Mouse (Mus musculus): Measurements from ENCODE around the gene Htra2. TPM values are rescaled to one million over a fixed set of nuclear protein-coding genes. Genes with fewer than 3 reads are reported as not detected.

Htra2 gene
- 10 to 100 TPM; 51.8 to 58.4 TPM for total RNA-seq (2021)
- long read RNA-seq, experiment 1, transcript Htra2-201 (8 exons, 1,725 nt), result major isoform, 80 of 113 reads
- long read RNA-seq, experiment 1, partial matches to known transcripts, result 5 of 113 reads
- long read RNA-seq, experiment 1, other reads (novel, unspliced or antisense), result 23 of 113 reads
- long read RNA-seq, experiment 2, transcript Htra2-201 (8 exons, 1,725 nt), result major isoform, 28 of 50 reads
- long read RNA-seq, experiment 2, partial matches to known transcripts, result 6 of 50 reads
- long read RNA-seq, experiment 2, other reads (novel, unspliced or antisense), result 15 of 50 reads

DNA sequence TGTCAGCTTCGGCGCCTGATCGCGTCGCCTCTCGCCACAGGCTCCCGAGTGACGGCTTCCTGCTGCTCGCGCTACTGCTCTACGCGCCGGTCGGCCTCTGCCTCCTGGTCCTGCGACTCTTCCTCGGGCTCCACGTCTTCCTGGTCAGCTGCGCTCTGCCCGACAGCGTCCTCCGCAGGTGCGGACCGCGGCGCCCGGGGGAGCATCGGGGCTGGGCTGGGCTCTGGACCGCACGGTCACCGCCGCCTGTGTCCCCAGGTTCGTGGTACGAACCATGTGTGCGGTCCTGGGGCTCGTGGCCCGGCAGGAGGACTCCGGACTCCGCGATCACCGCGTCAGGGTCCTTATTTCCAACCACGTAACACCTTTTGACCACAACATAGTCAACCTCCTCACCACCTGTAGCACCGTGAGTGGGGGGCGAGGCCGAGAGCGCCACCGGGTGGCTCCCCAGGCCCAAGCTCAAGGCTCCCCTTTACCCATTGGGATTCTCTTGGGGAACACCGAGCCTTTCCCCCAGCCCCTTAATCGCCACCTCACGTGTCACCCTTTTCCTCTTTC, at the start of gene Htra2:
Gene Htra2, minus strand, starts transcription at position 403 of the 561 bp plus-strand sequence.
- peak; percentile 43 to 55 for DNase-seq

DNA sequence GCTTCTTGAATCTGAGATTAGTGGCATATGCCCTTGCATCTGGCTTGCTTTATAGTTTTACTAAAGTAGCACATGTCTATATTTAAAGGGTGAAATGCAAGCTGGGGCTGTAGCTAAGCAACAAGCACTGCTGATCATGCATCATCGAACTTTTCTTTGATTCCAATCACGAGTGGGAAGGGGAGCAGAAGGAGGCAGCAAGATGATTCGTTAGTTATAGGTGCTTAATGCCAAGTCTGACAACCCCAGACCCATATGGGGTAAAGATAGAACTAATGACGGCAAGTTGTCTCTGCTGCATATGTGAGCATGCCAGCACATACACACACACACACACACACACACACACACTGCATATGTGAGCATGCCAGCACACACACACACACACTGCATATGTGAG, 49.1 kb upstream of the Htra2 start:
- DNase-seq, result no peak

DNA sequence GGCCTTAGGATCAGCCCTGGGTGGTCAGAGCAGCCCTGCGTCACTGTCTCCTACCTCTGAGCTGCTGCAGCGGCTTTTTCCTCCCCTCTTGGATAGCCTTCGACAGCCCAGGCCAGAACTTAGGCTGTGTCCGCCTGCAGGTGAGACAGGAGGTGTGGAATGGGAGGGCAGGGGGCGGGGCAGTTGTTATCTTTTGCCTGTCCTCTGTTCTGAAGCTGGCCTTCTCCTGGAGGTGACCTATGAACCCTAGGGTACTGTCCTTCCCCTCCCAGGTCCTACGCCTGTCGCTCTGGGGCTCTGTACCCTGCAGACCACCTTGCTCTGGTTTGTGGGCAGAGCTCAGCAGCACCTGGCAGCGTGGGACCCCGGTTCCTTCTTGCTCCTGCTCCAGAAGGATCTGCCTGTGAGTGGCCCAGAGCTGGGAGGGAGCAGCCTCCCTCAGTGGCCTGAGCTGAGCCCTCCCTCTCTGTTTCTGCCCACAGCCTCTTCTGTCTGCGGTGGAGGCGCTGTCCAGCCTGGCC, 48.1 kb upstream of the Htra2 start:
- no peak for DNase-seq

DNA sequence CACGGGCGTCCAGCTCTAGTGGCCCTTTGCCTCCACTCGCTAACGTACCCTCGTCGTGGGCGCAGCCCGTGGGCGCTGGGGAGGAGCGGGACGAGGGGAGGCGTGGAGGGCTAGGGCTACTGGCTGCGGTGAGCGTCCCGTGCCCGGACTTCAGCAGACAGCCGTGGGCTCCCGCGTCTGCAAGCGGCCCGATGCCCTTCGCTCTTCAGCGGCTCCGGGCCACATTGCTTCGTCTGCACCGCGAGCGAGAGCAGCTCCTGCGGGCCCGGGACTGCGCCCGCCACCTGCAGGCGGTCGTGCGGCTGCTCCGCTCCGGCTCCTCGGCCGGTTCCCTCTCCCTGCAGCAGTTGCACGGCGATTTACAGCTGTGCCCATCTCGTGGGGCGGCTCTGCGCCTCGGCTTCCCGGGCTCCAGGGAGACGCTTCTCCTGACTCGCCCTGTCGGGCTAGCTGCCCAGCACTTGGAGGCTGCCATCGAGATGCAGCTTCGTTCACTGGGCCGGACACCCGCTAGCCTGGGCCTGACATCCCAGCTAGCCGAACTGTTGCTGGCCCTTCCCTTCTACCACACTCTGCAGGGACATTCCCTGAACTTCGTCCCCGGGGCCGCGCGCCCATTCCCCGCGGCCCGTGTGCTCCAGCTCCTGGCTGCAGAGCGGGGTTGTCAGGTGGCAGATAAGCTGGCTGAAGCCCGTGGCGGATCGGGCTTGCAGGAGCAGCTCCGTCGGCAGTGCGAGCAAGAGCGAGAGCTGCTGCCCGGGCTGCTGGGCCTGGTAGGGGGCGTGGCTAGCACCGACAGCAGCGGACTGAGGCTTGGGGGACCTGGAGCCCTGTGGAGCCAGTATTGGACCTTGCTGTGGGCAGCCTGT, 46.8 kb upstream of the Htra2 start:
- peak; percentile 80 to 88 for DNase-seq

DNA sequence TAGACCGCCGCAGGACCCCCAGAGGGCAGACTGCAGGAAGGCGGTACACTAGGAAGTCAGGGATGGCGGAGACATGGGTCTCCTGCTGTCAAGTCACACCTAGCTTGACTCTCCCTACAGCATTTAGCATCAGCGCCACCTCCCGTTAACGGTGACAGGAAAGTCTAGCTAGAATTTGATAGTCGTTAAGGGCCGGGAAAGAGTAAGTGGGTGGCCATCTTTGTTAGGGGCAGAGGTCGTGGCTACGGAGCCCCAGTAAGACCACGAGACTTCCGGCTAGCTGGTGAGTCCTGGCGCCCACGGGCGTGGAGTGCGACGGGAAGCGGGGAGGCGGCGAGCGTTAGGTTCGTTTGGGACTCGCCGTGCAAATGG, 46.2 kb upstream of the Htra2 start, which contains the start of the genes Ccdc142 and Gm42688:
Gene Ccdc142, plus strand, starts transcription at position 286 of the 372 bp plus-strand sequence.
Gene Gm42688, plus strand, starts transcription at position 302 of the 372 bp plus-strand sequence.
- peak; percentile 92 for DNase-seq

DNA sequence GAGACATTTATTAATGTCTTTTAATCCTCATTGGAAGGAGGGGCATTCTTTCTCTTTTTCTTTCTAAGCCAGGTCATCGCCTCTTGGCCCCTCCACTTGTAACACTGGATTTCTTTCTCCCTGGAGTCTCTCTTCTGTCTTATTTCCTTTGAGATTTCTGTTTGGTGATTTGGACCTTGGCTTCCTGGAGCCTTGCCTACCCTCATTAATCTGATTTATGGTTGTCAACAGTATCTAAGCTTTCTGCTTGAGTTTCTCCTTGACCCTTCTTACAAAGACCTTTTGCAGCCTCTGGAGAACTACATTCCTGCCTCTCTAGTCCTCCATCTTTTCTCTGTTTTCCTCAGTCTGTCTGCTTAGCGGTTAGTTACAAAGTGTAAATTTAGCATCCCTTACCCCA, 43.3 kb upstream of the Htra2 start:
- peak in 1 of 2 experiments; percentile 64 for DNase-seq

DNA sequence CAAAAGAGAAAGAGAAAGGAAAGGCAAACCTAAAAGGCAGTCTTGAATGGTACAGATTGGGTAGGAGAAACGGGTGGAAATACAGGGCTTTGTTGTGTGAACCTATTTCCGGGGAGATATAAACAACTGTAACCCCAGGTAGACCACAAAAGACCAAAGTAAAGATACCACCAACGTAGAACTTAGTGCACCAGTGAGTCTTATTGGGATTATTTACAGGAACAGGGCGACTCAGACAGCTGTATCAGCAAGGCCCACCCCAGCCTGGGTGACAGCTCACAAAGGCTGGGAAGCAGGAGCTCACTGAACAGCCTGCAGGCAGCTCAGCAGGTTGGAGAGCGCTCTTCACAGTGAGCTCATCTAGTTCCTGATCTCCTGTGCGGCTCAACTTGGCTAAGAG, 40.9 kb upstream of the Htra2 start:
- DNase-seq, result peak in 1 of 2 experiments; percentile 49

DNA sequence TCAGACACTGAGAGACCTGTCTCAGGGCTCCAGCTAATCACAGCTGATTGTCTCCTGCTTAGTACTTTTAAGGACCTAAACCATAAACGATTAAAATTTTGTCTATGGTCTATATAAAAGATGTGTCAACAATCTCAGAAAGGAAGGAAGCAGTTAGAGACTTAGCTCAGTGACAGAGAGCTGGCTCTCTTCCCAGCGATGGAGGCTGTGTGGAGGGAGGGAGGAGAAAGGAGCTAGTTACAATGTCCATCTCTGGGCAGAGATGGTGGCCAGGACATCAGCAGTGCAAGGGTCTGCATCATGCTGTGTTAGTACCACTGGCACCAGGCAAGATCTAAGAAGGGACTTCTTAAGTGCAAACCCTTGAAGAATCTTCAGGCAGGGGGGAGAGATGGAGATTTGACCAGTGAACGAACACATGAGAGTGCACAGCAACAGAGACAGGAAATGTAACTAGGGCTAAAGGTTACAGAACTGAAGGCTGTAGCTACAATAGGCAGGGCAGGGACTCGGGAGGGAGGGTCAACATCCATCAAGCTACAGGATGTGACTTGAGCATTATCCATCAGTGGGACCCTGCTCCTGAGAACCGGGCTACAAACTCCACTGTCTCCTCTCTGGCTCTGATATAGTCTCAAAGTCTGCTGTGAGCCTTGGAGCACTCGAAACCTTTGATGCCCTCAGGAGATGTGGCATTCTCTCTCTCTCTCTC, 37.5 kb upstream of the Htra2 start:
- peak; percentile 59 to 75 for DNase-seq

DNA sequence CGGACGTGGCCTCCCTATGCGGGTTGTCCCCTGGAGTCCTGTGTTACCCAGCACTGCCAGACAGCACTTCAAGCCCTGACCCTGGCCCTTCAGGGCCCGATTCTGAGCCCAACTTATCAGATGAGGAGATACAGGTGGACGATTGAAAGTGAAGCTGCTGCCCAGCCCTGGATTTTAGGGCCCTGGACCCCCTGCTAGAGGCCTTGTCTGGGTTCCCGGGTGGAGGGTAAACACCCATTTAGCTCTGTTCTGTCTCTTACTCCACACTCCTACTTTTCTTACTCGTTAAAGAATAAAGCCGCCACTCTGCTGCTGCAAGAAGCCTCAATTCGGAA, 32.8 kb upstream of the Htra2 start:
- DNase-seq, result no peak

DNA sequence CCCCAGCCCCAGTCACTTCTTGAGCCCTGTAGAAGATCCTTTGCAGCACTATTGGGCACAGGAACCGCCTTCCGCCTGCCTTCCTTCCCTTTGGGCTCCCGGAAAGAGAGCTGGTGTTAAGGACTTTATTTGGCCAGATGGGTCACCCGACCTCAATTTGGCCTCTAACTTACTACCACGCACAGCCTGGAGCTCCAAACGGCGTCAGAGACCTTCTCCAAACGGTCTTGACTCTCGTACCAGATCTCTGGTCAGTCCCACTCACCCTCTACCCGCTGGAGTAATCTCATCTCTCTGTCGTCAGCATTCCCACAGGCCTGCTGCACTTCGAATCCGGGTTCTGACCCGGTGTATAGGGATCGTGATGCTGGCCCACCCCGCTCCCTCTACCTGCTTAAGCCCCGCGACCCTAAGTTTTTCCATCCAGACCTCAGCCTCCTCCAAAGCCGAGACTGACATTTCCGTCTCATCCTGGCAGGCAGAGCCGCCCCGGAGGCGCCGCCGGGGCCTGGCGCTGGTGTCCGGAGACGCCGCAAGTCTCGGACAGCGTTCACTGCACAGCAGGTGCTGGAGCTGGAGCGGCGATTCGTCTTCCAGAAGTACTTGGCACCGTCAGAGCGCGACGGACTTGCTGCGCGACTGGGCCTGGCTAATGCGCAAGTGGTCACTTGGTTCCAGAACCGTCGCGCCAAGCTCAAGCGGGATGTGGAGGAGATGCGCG, 32.3 kb upstream of the Htra2 start:
- DNase-seq, result peak; percentile 73 to 78

DNA sequence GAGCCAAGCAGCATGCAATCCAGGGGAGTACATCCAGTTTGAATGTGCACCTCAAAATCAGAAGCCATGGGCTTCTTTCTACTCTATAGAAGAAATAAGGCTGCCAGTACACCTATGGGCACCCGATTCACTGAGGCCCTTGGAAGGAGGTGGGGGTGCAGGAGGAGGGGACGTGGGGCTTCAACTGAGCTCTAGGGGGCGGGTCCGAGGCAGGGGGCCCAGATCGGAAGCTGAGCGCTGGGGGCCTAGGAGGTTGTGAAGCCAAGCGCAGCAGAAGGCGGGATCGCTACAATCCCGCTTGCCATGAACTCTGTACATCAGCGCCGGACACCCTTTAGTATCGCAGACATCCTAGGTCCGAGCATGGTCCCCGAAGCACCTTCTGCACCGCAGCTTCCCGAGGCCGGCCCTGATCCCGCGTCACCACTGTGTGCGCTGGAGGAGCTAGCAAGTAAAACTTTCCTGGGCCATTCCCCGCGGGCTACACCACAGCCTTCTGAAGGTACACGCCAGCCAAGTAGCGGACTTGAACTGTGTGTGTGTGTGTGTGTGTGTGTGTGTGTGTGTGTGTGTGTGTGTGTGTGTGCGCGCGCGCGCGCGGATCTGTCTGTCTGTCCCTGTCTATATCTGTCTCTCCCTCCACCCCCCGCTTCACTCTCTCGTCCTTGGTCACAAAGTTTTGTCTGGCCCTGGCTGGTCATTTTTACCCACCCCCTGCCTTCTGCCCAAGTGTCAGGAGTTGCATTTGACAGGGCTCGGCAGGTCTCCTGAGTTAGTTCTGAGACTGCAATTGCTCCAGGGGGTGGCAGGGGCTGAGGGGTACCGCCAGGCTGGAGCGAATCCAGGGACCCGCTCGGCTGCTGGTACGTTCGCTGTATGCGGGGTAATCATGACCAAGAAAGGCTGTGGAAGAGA, 31.3 kb upstream of the Htra2 start, which contains the start of gene Lbx2:
Gene Lbx2, plus strand, starts transcription at position 247 of the 915 bp plus-strand sequence.
- peak; percentile 57 to 66 for DNase-seq

DNA sequence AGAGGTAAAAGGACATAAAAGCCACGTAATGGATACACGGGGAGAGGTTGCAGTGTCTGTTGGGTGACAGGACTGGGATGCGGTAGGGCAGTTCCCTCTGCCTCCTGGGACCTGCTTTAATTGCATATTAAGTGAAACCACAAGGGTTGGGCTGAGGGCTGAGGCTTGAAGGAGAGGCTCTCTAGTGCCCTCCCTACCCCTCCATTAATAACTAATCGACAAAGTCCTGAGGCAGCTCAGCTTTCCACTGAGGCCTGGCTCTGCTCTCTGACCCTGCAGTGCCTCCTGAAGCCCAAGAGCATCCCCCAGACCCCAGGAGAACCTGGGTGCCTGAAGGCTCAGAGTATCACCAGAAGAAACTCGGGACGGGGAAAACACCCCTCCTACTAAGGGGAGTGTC, 29.4 kb upstream of the Htra2 start:
- DNase-seq, result no peak

DNA sequence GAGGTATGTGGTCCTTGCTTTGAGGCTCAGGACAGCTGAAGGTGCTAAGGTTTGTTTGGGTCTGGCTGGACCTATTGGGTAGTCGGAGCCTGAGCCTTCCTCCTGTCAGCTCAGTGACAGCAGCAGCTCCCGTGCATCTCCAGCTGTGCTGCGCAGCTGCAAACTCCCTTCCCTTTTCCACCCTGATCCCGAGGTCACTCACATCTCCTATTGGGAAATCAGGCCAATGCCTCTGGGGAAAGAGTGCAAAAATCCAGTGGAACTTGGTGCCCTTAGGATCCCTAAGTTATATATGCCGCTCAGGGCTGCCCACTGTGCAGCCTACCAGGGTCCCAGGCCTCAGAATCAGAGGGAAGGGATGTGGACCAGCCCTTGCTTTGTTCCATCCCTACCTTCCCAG, 28.4 kb upstream of the Htra2 start:
- DNase-seq, result no peak

DNA sequence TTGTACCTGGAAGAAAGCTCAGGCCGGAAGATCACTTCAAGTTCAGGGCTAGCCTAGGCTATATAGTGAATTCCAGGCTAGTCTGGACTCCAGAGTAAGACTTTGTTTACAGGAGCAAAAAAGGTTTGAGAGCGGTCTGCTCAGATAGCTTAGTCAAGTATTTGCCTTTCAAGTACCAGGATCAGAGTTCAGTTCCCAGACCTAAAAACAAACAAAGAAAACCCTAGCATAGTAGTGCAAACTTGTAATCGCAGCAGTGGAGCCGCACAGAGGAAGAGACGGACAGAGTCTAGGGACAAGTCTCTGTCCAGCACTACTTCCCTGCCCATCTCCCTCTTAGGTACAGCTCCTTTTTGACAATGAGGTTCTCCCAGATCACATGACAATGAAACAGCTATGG, 25.1 kb upstream of the Htra2 start:
- no peak for DNase-seq

DNA sequence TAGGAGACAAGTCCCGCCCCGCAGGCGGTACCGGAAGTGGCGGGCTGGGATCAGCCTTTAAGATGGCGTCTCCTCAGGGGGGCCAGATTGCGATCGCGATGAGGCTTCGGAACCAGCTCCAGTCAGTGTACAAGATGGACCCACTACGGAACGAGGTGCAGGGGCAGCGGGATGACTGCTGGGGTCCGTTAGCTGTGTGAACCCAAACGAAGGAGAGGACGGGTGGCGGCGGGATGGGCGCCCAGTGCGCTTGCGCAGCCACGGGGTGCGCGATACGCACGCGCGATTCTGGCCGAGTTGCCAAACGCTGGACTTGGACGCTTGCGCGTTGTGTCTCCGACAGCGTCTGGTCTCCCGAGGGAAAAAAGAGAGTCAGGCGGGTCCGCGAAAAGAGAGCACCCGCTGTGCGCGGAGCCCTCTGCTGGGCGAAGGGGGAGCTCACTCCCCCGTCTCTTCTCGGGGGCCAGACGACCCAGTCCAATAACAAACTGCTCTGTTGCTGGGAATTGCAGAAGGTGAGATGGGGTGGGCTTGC, 23.3 kb upstream of the Htra2 start:
- DNase-seq, result peak; percentile 98 to 99

DNA sequence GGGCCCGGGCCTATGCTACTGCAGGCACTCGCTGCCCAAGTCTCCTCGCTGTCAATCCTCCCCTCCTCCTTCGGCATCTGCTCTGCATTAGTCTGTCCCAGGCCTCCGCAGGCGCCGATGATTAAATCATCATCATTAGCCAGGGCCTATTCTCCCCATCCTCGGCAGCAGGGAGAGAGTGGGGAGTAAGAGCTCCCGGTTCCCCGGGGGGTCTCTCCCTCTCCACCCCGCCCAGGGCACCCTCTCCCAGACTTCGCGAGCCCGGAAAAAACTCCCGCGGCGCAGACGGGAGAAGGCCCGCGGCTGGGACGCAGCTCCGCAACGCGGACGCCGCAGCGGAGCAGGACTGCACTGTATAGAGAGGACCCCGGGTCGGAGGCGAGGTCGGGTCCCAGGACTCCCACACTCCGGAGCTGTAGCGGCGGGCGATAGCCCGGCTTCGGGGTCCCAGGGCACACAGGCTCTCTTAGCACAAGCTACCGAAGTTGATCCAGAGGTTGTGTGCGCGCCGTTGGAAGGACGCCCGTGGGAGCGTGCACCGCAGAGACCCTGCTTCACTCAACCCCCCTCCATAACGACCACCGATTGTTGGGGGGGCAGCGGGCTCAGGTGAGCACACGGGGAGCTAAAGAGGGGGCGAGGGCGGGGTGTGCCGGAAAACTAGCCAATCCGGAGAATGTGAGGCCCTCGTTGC, 22.7 kb upstream of the Htra2 start, which contains the start of gene Pcgf1:
Gene Pcgf1, plus strand, starts transcription at position 240 of the 694 bp plus-strand sequence.
- peak; percentile 55 to 65 for DNase-seq

DNA sequence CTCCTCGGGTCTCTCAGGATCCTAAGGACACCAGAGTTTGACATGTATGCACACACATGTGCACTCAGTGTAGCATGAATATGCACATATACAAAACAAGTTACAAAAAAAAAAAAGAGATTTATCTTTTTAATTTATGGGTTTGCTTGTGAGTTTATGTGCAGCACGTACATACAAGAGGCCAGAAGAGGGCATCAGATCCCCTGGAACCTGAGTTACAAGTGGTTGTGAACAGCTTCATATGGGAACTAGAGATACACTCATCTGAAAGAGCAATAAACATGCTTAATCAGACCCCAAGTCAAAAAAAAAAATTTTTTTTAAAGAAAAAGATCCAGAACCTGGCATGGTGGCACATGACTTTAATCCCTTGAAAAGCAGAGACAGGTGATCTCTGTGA, 19.9 kb upstream of the Htra2 start:
- peak in 1 of 2 experiments; percentile 37 for DNase-seq

DNA sequence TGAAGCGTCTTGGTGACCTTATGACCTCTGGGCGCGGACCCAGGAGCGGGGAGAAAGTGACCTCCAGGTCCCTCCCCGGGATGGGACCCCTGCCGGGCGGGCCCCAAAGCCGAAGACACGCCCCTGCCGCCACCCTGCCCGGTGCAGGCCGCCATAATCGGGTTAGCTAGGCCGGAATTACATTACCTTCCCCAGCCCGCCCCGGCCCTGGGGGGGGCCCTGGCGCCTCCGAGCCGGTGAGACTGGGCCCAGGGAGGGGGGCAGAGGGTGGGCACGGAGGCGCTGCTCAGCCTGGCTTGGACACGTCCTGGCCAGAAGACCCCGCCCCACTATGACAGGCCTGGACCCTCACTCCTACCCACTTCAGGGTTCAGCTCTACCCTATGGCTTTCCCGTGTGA, 16.1 kb upstream of the Htra2 start:
- peak; percentile 37 to 48 for DNase-seq

Data from adrenal gland, postnatal 36 days (tissue).